8 mouse cellular contexts compared by ENCODE assay signal in the genomic region with DNA sequence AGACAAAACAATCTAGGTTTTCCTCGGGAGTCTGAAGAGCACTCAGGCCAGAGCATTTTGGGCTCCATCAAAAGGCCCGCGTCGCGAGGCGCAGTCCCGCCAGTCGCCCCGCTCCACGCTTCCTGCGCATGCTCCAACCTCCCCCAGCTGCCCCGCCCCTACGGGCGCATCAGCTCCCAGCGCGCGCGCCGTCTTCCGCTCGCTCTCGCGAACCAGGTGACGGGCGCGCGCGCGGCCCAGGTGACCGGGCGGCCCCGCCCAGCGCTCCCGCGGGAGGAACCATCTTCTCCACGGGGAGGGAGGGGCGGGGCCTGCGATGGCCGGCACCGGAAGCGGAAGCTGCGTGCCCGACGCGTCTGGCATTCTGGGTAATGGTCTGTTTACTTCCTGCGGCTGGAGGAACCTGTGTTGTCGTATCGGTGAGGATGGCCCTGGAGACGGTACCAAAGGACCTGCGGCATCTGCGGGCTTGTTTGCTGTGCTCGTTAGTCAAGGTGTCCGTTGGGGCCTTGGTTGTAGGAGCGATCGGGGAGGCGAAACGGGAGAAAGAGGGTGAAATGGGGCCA. TPM values are rescaled to one million over a fixed set of nuclear protein-coding genes. Genes with fewer than 3 reads are reported as not detected.
DNase-seq lines count a peak whose midpoint lies in the region; ATAC-seq and TF ChIP-seq lines count a peak whose summit lies in the region.

Gene Supt4a, plus strand, starts transcription at position 378 of the 566 bp plus-strand sequence.

- peak within 1 kb of the TSS; percentile 84 for H3K9ac ChIP-seq in kidney, embryonic 14.5 days (ENCODE audit: low read depth, low read length)
- H3K9ac ChIP-seq in liver, adult 2 months (ENCODE audit: low read depth, low read length): peak within 1 kb of the TSS; percentile 81

- TF ChIP-seq CTCF in bone marrow macrophage, adult 2 months (IDR thresholded peaks at IDR 0.05; ENCODE audit: low read depth, low read length): no peak
- no peak for TF ChIP-seq CTCF in embryonic fibroblast, embryonic 13.5 days (IDR thresholded peaks at IDR 0.05; ENCODE audit: borderline replicate concordance, insufficient read depth, low read length)
- TF ChIP-seq CTCF in liver, adult 2 months (IDR thresholded peaks at IDR 0.05; ENCODE audit: low read depth, low read length): no peak

- WGBS in kidney, embryonic 14.5 days: 3% methylated on average over 57 of the region's 57 CpGs
- under 1% methylated on average over 57 of the region's 57 CpGs for WGBS in liver, adult 2 months

- H3K4me3 ChIP-seq in bone marrow macrophage, adult 2 months (ENCODE audit: insufficient read depth, low read length): peak within 1 kb of the TSS; percentile 81
- peak within 1 kb of the TSS; percentile 74 for H3K4me3 ChIP-seq in embryonic fibroblast, embryonic 13.5 days (ENCODE audit: insufficient read depth, low read length)
- H3K4me3 ChIP-seq in kidney, embryonic 14.5 days (ENCODE audit: low read length): peak within 1 kb of the TSS; percentile 92
- H3K4me3 ChIP-seq in liver, adult 2 months (ENCODE audit: insufficient read depth, low read depth, low read length): peak within 1 kb of the TSS; percentile 94
- peak within 1 kb of the TSS; percentile 91 for H3K4me3 ChIP-seq in myocyte

- no peak; the same call in 1 of the 2 replicates for TF ChIP-seq POLR2A in bone marrow macrophage, adult 2 months (IDR thresholded peaks at IDR 0.05; ENCODE audit: borderline replicate concordance, low read depth, low read length)
- peak; percentile 67 for TF ChIP-seq POLR2A in embryonic fibroblast, embryonic 13.5 days (IDR thresholded peaks at IDR 0.05; ENCODE audit: low read depth, low read length)
- TF ChIP-seq POLR2A in liver, adult 2 months (IDR thresholded peaks at IDR 0.05; ENCODE audit: extremely low read depth, insufficient read depth, low read length): peak; percentile 83
- TF ChIP-seq POLR2A in myocyte (IDR thresholded peaks at IDR 0.05; ENCODE audit: insufficient read length, low read depth): peak; percentile 59

- H3K27ac ChIP-seq in bone marrow macrophage, adult 2 months (ENCODE audit: insufficient read depth, low read depth, low read length): peak within 1 kb of the TSS; percentile 58
- peak within 1 kb of the TSS; percentile 96 for H3K27ac ChIP-seq in embryonic fibroblast, embryonic 13.5 days (ENCODE audit: insufficient read depth, low read length)
- H3K27ac ChIP-seq in kidney, embryonic 14.5 days (ENCODE audit: low read depth, low read length): peak within 1 kb of the TSS; percentile 81; the same call in 1 of the 2 replicates
- peak within 1 kb of the TSS; percentile 75 for H3K27ac ChIP-seq in liver, adult 2 months (replicated peaks; ENCODE audit: insufficient read depth, low read depth, low read length)

- H3K9me3 ChIP-seq in kidney, embryonic 14.5 days (ENCODE audit: control insufficient read depth, low read length): no peaks in the 10 kb centered on the region

- peaks cover 6% of the 10 kb centered on the region; the same call in 1 of the 2 replicates for H3K79me2 ChIP-seq in liver, adult 2 months (ENCODE audit: control insufficient read depth, insufficient read depth, low read length)
- H3K79me2 ChIP-seq in myocyte (ENCODE audit: control insufficient read depth, insufficient read depth): peaks cover 13% of the 10 kb centered on the region

- H3ac ChIP-seq in myocyte (ENCODE audit: control insufficient read depth, insufficient read length): peak within 1 kb of the TSS; percentile 56

- H3K4me1 ChIP-seq in bone marrow macrophage, adult 2 months (ENCODE audit: control insufficient read depth, insufficient read depth, low read length): peaks cover 3% of the 10 kb centered on the region; the same call in 1 of the 2 replicates
- no peaks in the 10 kb centered on the region; the same call in 1 of the 2 replicates for H3K4me1 ChIP-seq in embryonic fibroblast, embryonic 13.5 days (ENCODE audit: control insufficient read depth, insufficient read depth, low read length)
- H3K4me1 ChIP-seq in kidney, embryonic 14.5 days (ENCODE audit: control insufficient read depth, insufficient read depth, low read length): peaks cover 10% of the 10 kb centered on the region; the same call in 1 of the 2 replicates
- peaks cover 8% of the 10 kb centered on the region; the same call in 1 of the 2 replicates for H3K4me1 ChIP-seq in liver, adult 2 months (ENCODE audit: control insufficient read depth, insufficient read depth, low read length)

- peak; percentile 92 for ATAC-seq in kidney, embryonic 14.5 days (ENCODE audit: low FRiP score, low TSS enrichment)

- H3K27me3 ChIP-seq in kidney, embryonic 14.5 days (ENCODE audit: control insufficient read depth, insufficient read depth, low read length): 0 out of 2 replicates have a peak, but pooled peaks cover 3% of the 10 kb centered on the region
- no peaks in the 10 kb centered on the region for H3K27me3 ChIP-seq in liver, adult 2 months (ENCODE audit: control insufficient read depth, insufficient read depth, low read length)
- H3K27me3 ChIP-seq in myocyte (ENCODE audit: control insufficient read depth, insufficient read depth, insufficient read length): peaks cover 7% of the 10 kb centered on the region
- H3K27me3 ChIP-seq in splenic B cell, adult 2 months (ENCODE audit: control insufficient read depth, insufficient read depth, low read length, poor library complexity, severe bottlenecking): no peaks in the 10 kb centered on the region

- DNase-seq in B cell, adult 2 months: peak; percentile 99
- peak; percentile 91 to 97 for DNase-seq in heart, adult 9 months (ENCODE audit: low spot score in 2 of 2)
- DNase-seq in liver, adult 2 months (ENCODE audit: extremely low read depth, low read depth, low spot score): peak; percentile 85
- peak; percentile 98 for DNase-seq in splenic B cell, adult 2 months (ENCODE audit: low read depth, low spot score)

- peak within 1 kb of the TSS; percentile 86 for H3K4me2 ChIP-seq in kidney, embryonic 14.5 days (replicated peaks; ENCODE audit: low read depth, low read length)
- H3K4me2 ChIP-seq in myocyte (ENCODE audit: low read depth): peak within 1 kb of the TSS; percentile 86

- peaks cover 21% of the 10 kb centered on the region for H3K36me3 ChIP-seq in kidney, embryonic 14.5 days (ENCODE audit: control insufficient read depth, insufficient read depth, low read length)
- peaks cover 11% of the 10 kb centered on the region for H3K36me3 ChIP-seq in liver, adult 2 months (ENCODE audit: control insufficient read depth, insufficient read depth, low read length)
- peaks cover 18% of the 10 kb centered on the region for H3K36me3 ChIP-seq in myocyte (ENCODE audit: control insufficient read depth, insufficient read depth)
- peaks cover 5% of the 10 kb centered on the region; the same call in 1 of the 2 replicates for H3K36me3 ChIP-seq in splenic B cell, adult 2 months (ENCODE audit: control insufficient read depth, insufficient read depth, low read length, poor library complexity, severe bottlenecking)

TF ChIP-seq in myocyte, 11 proteins besides CTCF, POLR2A, EP300 and RAD21:
- TF ChIP-seq E2F4 (IDR thresholded peaks at IDR 0.05; ENCODE audit: insufficient read depth) (peak; percentile 60), POLR2AphosphoS2 (IDR thresholded peaks at IDR 0.05; ENCODE audit: insufficient read length, low read depth) (peak; percentile 66), TCF3 (IDR thresholded peaks at IDR 0.05; ENCODE audit: insufficient read length, low read depth) (no peak), MYOG (IDR thresholded peaks at IDR 0.05; ENCODE audit: control insufficient read depth in 1 of 3, insufficient read depth in 1 of 3, insufficient read length in 2 of 3, low read depth in 2 of 3) (peak in 2 of 3 experiments; percentile 30 to 46), MYOD1 (IDR thresholded peaks at IDR 0.05; ENCODE audit: control insufficient read depth in 1 of 3, insufficient read length in 2 of 3, low read depth in 2 of 3) (peak in 1 of 3 experiments; percentile 60)

RNA-seq across cellular contexts. Expression of gene Supt4a, which starts in this region (rescaled TPM):
- 136 and 142 TPM in 2 replicates for polyA plus RNA-seq in bone marrow macrophage, adult 2 months (2012; ENCODE audit: insufficient read depth, insufficient read length, missing spikeins)
- polyA plus RNA-seq in embryonic fibroblast, embryonic 13.5 days (2011; ENCODE audit: insufficient read length, low read depth, missing spikeins): 56.1 and 58.3 TPM in 2 replicates
- 188 and 200 TPM in 2 replicates for polyA plus RNA-seq in kidney, embryonic 14.5 days (2014; fragmentation: Nextera tagmentation; extraction: Ambion mirVana)
- 59.9 and 63.8 TPM in 2 replicates for total RNA-seq in liver, adult 2 months (2014; rRNA removed)
- 41.9 and 46.5 TPM in 2 replicates for polyA plus RNA-seq in liver, adult 2 months (2012; rRNA removed)
- polyA plus RNA-seq in myocyte (2012; fragmentation: generic; extraction: Trizol): 159 TPM

Comparison
In these comparisons a context has a peak if more than half of its experiments do, and no peak if none do; other contexts are left out.
1. Peak in every context shown above with its lines: DNase-seq, ATAC-seq, H3K4me3 ChIP-seq and H3K27ac ChIP-seq.